Mouse (Mus musculus): Measurements from ENCODE around the gene Tpm1. TPM values are rescaled to one million over a fixed set of nuclear protein-coding genes. Genes with fewer than 3 reads are reported as not detected.

The Tpm1 gene
- polyA plus RNA-seq, 1 experiment from 2014 or later = 2,990 TPM

DNA sequence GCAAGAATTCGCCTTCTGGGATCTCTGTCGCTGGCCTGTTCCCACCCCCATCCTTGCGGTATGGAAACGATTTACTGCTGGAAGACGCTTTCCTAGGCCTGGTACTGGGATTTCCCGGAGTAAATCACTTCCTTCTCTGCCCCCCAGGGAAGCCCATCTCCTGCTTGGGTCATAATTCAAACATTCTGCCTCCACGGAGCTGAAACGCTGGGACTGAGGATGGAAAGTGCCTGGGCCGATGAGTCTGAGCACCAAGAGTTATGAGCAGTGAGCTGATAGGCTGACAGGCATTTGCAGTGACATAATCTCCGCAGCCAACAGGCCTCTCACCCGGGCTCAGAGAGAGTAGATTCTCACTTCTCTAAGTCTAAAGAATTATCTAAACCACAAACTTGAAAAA is 40.4 kb downstream of the Tpm1 start:
- no peak overlapping the region for H3K4me3 ChIP-seq
- WGBS = 34% methylated on average over 11 of the region's 11 CpGs
- H3K36me3 ChIP-seq = no peaks in the 10 kb centered on the region
- H3K27ac ChIP-seq = no peak overlapping the region
- peaks cover 43% of the 10 kb centered on the region for H3K4me1 ChIP-seq
- no peaks in the 10 kb centered on the region for H3K27me3 ChIP-seq (ENCODE audit: insufficient read depth, poor library complexity, severe bottlenecking)
- H3K9me3 ChIP-seq = no peaks in the 10 kb centered on the region
- no peak for DNase-seq (ENCODE audit: low spot score)

DNA sequence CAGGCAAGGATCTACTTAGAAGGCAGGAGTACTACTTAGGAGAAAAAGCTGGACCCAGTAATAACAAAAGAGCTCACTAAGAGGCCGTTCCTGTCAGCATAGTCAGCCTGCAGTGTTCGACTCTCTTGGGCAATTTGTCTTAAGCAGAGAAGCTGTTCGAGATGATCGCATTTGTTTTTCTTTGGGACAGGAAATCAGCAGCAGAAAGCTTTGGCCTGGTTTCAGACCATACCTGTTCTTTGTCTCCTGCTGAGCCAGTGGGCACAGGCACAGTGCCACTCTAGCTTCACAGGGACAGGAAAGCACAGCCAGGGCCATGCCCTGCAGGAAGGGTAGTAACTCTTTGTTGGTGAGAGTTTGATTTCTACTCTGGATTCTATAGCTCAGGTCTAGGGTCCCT is 42.8 kb downstream of the Tpm1 start:
- Histone ChIP-seq H3K27me3 (ENCODE audit: insufficient read depth, poor library complexity, severe bottlenecking) (no peaks in the 10 kb centered on the region), H3K4me3 (no peak overlapping the region), H3K36me3 (no peaks in the 10 kb centered on the region), H3K9me3 (no peaks in the 10 kb centered on the region), H3K4me1 (peaks cover 33% of the 10 kb centered on the region), H3K27ac (0 out of 2 replicates have a peak overlapping the region, but pooled peaks have one; percentile 56)
- no peak for DNase-seq (ENCODE audit: low spot score)
- WGBS = 64% methylated on average over 4 of the region's 4 CpGs

DNA sequence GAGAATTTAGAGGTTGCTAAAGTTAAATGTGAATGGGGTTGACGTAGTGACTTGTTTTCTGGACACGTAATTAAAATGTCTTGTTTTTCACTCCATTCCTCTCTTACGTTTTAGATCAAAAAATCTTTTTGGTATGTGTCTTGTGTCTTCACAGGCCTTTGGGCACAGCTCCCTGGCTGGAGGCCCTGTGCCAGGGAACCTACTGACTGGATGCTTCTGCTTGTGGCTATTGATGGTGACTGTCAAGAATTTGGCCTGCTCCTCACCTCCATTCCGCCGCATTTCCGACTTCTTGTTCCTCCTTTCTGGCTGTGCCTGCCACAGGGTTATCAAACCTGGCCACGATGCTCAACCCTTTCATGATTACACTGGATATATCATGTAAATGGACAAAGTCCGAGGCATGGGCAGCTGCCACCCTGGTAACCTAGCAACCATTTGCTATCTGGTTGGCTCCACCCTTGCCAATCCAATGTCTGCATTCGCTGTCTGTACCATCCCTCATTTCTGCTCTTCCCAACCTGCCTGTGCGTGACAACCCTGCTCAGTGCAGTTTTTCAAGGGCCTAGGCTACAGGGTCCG is 44.0 kb downstream of the Tpm1 start:
- Histone ChIP-seq H3K9me3 (no peaks in the 10 kb centered on the region), H3K36me3 (no peaks in the 10 kb centered on the region), H3K4me3 (no peak overlapping the region), H3K27me3 (ENCODE audit: insufficient read depth, poor library complexity, severe bottlenecking) (no peaks in the 10 kb centered on the region), H3K4me1 (peaks cover 33% of the 10 kb centered on the region), H3K27ac (0 out of 2 replicates have a peak overlapping the region, but pooled peaks have one; percentile 56)
- WGBS = 78% methylated on average over 11 of the region's 11 CpGs
- no peak for DNase-seq (ENCODE audit: low spot score)

DNA sequence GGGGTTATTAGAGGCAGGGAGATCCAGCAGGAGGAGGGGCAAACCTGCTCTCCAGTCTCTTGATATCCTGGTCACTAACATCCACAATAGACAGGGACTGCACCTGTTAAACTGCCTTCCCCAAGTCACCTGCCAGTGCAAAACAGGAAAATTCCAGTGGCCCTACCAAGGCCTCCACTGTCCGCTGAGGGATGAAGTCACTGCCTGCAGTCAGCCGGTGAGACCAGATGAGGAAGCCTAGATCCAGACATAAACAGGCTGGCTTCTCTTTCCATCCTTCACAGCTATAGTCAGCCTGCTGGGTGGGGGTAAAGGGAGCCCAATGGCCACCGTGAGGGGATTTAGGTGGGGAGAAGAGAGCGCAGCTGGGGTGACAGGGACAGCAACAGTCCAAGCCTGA is 45.5 kb downstream of the Tpm1 start:
- H3K27ac ChIP-seq = 0 out of 2 replicates have a peak overlapping the region, but pooled peaks have one; percentile 36
- H3K36me3 ChIP-seq = no peaks in the 10 kb centered on the region
- whole genome bisulfite sequencing = 53% methylated on average over 4 of the region's 4 CpGs
- H3K27me3 ChIP-seq (ENCODE audit: insufficient read depth, poor library complexity, severe bottlenecking) = no peaks in the 10 kb centered on the region
- H3K4me3 ChIP-seq = no peak overlapping the region
- no peak for DNase-seq (ENCODE audit: low spot score)
- H3K9me3 ChIP-seq = no peaks in the 10 kb centered on the region
- H3K4me1 ChIP-seq = peaks cover 30% of the 10 kb centered on the region

DNA sequence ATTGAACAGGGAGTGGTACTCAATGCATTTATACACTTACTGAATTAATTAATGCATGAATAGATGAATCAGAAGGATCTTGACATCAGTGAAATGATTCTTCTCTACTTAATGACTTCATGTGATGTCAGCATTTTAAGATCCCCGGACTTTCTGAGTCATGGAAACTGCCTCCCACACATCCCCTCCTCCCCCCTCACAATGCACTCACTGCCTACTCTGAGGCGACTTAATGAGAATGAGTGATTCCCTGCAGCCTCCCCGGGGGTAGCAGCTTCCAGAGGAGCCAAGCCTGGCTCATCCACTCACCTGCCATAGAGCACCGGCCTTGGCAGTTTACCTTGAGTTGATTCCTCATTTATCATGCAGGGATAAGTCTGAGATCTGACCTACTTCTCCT is 46.0 kb downstream of the Tpm1 start:
- WGBS = 37% methylated on average over 4 of the region's 4 CpGs
- H3K27me3 ChIP-seq (ENCODE audit: insufficient read depth, poor library complexity, severe bottlenecking) = no peaks in the 10 kb centered on the region
- H3K4me1 ChIP-seq = peaks cover 25% of the 10 kb centered on the region
- H3K9me3 ChIP-seq = no peaks in the 10 kb centered on the region
- no peak for DNase-seq (ENCODE audit: low spot score)
- H3K4me3 ChIP-seq = no peak overlapping the region
- no peaks in the 10 kb centered on the region for H3K36me3 ChIP-seq
- no peak overlapping the region for H3K27ac ChIP-seq

DNA sequence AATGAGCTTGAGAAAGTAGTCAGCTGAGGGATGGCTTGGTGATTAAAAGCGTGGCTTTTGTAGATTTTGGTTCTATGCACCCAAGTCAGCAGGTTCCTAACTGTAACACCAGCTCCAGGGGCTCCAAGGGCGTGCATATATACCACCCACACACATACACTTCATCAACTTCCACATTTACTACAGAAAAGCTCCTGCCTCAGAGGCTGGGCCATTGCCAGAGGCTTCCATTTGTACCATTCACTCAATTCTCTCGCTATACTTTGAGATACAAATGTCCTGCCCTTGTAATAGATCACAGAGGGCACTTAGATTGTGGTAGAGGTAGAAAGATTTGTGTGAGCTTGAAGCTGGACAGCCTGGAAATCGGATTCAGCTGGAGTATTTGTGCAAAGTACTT is 47.7 kb downstream of the Tpm1 start:
- H3K36me3 ChIP-seq = no peaks in the 10 kb centered on the region
- H3K27me3 ChIP-seq (ENCODE audit: insufficient read depth, poor library complexity, severe bottlenecking) = no peaks in the 10 kb centered on the region
- H3K4me1 ChIP-seq = peaks cover 22% of the 10 kb centered on the region
- WGBS = 77% methylated on average over 4 of the region's 4 CpGs
- H3K4me3 ChIP-seq = no peak overlapping the region
- no peak for DNase-seq (ENCODE audit: low spot score)
- H3K27ac ChIP-seq = peak overlapping the region; percentile 63
- no peaks in the 10 kb centered on the region for H3K9me3 ChIP-seq

DNA sequence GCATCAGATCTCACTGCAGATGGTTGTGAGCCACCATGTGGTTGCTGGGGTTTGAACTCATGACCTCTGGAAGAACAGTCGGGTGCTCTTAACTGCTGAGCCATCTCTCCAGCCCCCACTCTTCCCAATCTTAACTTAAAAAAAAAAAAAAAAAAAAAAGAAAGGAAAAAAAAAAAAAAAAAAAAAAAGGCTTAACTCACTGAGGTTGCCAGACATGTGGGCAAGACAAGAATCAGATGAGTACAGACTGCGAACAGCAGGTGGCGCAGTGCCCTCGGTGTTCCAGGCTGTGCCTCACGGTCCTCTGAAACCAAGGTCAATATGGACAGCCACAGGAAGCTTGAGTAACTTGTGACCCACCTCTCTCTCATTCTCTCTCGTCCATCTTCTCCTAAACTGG is 48.2 kb downstream of the Tpm1 start:
- Histone ChIP-seq H3K36me3 (no peaks in the 10 kb centered on the region), H3K9me3 (no peaks in the 10 kb centered on the region), H3K27me3 (ENCODE audit: insufficient read depth, poor library complexity, severe bottlenecking) (no peaks in the 10 kb centered on the region), H3K27ac (peak overlapping the region; percentile 63), H3K4me3 (no peak overlapping the region), H3K4me1 (peaks cover 17% of the 10 kb centered on the region)
- WGBS = 4% methylated on average over 6 of the region's 6 CpGs
- DNase-seq (ENCODE audit: low spot score) = peak; percentile 93

DNA sequence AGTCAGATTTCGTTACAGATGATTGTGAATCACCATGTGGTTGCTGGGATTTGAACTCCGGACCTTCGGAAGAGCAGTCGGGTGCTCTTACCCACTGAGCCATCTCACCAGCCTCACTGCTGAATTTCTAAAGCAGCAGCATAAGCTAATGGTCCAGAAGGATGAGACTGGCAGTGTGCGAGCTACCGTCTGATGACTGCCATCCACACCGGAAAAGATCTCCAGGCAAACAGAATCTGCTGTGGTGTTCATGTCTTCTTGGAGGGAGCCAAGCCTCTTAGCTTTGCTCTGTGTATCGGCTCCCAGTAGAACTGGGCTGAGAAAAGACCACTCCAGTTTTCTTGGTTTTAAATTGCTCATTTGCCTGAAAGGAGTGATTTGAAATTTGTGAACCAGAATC is 49.5 kb downstream of the Tpm1 start:
- DNase-seq (ENCODE audit: low spot score) = no peak
- Histone ChIP-seq H3K9me3 (no peaks in the 10 kb centered on the region), H3K27ac (no peak overlapping the region), H3K36me3 (no peaks in the 10 kb centered on the region), H3K4me3 (no peak overlapping the region), H3K27me3 (ENCODE audit: insufficient read depth, poor library complexity, severe bottlenecking) (no peaks in the 10 kb centered on the region), H3K4me1 (peaks cover 9% of the 10 kb centered on the region; the same call in 1 of the 2 replicates)
- 89% methylated on average over 8 of the region's 8 CpGs for WGBS

DNA sequence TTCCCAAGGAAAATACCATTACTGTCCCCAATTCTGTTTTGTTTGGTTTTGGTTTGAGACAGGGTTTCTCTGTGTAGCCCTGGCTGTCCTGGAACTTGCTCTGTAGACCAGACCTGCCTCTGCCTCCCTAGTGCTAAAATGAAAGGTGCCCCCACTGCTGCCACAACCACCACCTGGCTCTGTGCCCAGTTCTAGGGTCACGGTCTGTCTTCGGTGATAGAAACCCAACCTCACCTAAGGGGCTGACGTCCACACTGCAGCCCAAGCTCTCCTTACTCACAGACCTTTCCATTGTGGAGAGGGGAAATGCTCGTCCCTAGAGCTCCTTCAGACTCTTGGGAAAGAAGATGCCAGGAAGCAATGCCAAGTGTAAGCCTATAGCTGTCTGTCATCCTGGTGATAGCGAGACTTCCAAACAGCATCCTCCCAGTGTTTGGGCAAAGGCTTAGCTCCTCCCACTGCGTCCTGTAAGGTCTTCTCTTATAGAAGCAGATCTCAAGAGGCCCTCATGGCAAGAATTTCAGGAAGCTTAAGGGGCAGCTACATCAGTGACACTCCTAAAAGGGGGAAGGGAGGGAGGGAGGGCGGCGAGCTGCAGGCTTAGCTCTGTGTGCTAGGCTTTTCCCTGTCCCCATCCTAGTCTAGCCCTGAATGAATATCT is 57.3 kb downstream of the Tpm1 start:
- peaks cover 38% of the 10 kb centered on the region for H3K4me1 ChIP-seq
- no peaks in the 10 kb centered on the region for H3K9me3 ChIP-seq
- no peak for DNase-seq (ENCODE audit: low spot score)
- H3K36me3 ChIP-seq = no peaks in the 10 kb centered on the region
- H3K27ac ChIP-seq = peak overlapping the region; percentile 36; the same call in 1 of the 2 replicates
- no peak overlapping the region for H3K4me3 ChIP-seq
- no peaks in the 10 kb centered on the region for H3K27me3 ChIP-seq (ENCODE audit: insufficient read depth, poor library complexity, severe bottlenecking)
- 45% methylated on average over 8 of the region's 8 CpGs for WGBS

DNA sequence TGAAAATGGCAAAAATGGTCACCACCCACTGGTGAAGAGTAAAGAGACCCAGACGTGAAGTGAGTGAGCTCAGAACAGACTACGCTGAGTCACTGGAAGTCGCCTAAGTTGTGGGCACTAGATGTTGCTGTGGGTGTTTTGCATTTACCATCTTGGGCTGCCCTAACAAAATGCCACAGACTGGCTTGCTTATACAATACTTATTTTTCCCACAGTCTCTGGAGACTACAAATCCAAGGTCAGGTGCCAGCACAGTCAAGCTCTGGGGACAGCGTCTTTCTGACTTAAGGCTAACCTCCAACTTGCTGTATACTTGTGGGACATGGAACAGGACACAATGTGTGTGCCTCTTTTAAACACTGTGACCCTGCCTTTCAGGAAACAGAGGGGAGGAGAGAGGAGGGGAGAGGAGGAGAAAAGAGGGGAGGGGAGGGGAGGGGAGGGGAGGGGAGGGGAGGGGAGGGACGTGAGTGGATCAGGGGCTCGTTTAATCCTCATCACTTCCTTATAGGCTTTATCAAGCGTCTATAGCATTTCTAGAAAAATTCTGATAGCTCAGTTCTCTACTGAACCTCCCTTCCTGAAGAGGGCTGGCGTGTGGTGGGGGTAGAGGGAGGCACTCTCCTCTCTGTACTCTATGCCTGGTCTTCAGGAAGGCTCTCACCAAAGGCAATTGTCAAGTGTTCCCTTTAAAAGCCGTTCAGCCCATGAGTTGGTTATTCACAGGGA is 58.0 kb downstream of the Tpm1 start:
- Histone ChIP-seq H3K4me1 (peaks cover 38% of the 10 kb centered on the region), H3K9me3 (no peaks in the 10 kb centered on the region), H3K4me3 (no peak overlapping the region), H3K27ac (peak overlapping the region; percentile 36; the same call in 1 of the 2 replicates), H3K36me3 (no peaks in the 10 kb centered on the region), H3K27me3 (ENCODE audit: insufficient read depth, poor library complexity, severe bottlenecking) (no peaks in the 10 kb centered on the region)
- no peak for DNase-seq (ENCODE audit: low spot score)
- WGBS = 55% methylated on average over 9 of the region's 9 CpGs

DNA sequence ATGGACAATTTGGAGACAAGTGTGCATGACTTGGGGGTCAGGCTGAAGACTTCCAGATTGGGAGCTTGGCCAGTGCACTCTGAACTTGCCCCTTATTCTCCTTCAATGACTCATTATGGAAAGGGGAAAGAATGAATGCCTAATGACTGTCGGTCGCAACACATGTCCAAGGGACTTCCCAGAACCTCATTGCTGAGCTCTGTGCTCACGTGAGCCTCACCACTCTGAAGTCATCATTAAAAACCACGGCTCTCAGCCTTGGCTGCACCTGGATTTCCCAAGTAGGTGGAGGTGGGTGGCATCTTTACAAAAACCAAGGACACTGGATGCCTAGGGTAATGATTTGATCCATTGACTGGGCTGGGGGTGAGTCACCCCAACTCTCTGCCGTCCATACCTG is 59.2 kb downstream of the Tpm1 start:
- Histone ChIP-seq H3K4me3 (no peak overlapping the region), H3K27ac (no peak overlapping the region), H3K4me1 (peaks cover 38% of the 10 kb centered on the region), H3K36me3 (no peaks in the 10 kb centered on the region), H3K27me3 (ENCODE audit: insufficient read depth, poor library complexity, severe bottlenecking) (no peaks in the 10 kb centered on the region), H3K9me3 (no peaks in the 10 kb centered on the region)
- no peak for DNase-seq (ENCODE audit: low spot score)
- 89% methylated on average over 5 of the region's 5 CpGs for WGBS

DNA sequence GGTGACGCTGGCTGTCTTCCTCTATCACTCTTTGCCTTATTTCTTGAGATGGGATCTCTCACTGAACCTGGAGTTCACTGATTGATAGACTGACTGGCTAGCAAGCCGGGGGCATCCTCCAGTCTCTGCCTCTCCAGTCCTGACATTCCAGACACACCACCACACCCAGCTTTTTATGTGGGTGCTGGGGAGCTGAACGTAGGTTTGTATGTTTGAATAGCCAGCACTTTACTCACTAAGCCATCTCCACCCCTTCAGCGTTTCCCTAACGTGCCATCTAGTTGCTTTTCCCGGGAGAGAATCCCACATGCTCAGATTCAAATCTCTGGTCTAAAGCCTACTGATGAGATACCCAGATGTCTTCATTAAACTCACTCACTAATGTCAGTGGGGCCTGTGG is 59.6 kb downstream of the Tpm1 start:
- peaks cover 38% of the 10 kb centered on the region for H3K4me1 ChIP-seq
- no peak overlapping the region for H3K4me3 ChIP-seq
- no peak overlapping the region for H3K27ac ChIP-seq
- no peaks in the 10 kb centered on the region for H3K36me3 ChIP-seq
- no peaks in the 10 kb centered on the region for H3K27me3 ChIP-seq (ENCODE audit: insufficient read depth, poor library complexity, severe bottlenecking)
- no peaks in the 10 kb centered on the region for H3K9me3 ChIP-seq
- 67% methylated on average over 6 of the region's 6 CpGs for WGBS
- DNase-seq (ENCODE audit: low spot score) = no peak

DNA sequence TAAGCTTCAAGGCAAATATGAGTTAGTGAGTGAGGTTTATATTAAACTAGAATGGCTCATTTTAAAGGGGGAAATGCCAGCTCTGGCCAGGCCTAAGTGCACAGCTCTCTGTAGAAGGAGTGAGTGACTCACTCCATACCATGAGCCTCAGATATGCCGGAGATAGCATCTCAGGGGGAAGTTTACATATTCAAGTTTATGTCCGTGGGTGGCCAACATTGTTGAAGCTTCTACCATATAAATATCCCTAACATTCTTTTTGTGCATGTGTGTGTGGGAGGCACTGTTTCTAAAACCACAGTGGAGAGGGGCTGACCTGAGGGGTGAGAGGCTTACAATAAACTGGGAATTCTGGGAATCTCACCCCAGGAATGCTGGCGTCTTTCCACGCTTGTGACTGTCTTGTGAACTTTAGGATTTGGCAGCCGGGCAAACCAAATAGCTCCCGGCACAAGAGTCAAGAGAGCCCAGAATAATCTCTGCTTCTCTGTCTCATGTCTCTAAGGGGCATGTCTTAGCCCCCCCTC is 60.3 kb downstream of the Tpm1 start:
- Histone ChIP-seq H3K27ac (peak overlapping the region; percentile 63; the same call in 1 of the 2 replicates), H3K9me3 (no peaks in the 10 kb centered on the region), H3K27me3 (ENCODE audit: insufficient read depth, poor library complexity, severe bottlenecking) (no peaks in the 10 kb centered on the region), H3K36me3 (no peaks in the 10 kb centered on the region), H3K4me3 (no peak overlapping the region), H3K4me1 (peaks cover 38% of the 10 kb centered on the region)
- WGBS = 32% methylated on average over 6 of the region's 6 CpGs
- DNase-seq (ENCODE audit: low spot score) = no peak
